Mouse (Mus musculus): ENCODE data around the gene Bri3bp. TPM values are rescaled to one million over a fixed set of nuclear protein-coding genes. Genes with fewer than 3 reads are reported as not detected.

Gene Bri3bp
- total and polyA plus RNA-seq, 2 experiments from 2014 or later: 48.4 to 83.3 TPM

DNA sequence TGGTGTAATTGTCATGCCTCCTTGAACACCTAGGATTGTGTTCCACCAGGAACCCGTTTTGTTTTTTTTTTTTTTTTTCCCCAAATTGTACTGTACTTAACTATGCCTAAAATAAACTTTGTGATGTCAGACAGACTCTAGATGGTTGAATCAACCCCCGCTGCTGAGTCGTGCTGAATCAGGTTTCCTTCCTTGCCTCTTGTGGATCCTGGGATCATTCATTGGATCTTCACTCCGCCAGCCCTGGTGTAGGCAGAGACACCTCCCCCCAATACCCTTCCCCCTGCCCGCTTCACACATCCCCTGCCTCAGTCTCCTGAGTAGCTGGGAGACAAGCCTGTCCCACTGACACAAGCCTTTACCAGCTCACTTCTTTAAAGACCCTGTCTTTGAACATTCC is 7.9 kb downstream of the Bri3bp start:
- no peak for TF ChIP-seq CTCF (IDR thresholded peaks at IDR 0.05; ENCODE audit: low read depth)
- H3K4me2 ChIP-seq (ENCODE audit: low read depth): no peak overlapping the region
- ATAC-seq: no peak
- no peaks in the 10 kb centered on the region for H3K27me3 ChIP-seq (ENCODE audit: insufficient read depth, low read length)
- H3K9me3 ChIP-seq (ENCODE audit: low read length): no peaks in the 10 kb centered on the region
- no peak for DNase-seq
- no peak overlapping the region for H3K4me3 ChIP-seq (ENCODE audit: low read depth, low read length)
- 92% methylated on average over 5 of the region's 5 CpGs for WGBS
- H3K27ac ChIP-seq (ENCODE audit: low read depth, low read length): no peak overlapping the region
- H3K4me1 ChIP-seq (ENCODE audit: insufficient read depth): no peaks in the 10 kb centered on the region
- H3K36me3 ChIP-seq (ENCODE audit: insufficient read depth): peaks cover 10% of the 10 kb centered on the region; the same call in 1 of the 2 replicates
- H3K9ac ChIP-seq: no peak overlapping the region

DNA sequence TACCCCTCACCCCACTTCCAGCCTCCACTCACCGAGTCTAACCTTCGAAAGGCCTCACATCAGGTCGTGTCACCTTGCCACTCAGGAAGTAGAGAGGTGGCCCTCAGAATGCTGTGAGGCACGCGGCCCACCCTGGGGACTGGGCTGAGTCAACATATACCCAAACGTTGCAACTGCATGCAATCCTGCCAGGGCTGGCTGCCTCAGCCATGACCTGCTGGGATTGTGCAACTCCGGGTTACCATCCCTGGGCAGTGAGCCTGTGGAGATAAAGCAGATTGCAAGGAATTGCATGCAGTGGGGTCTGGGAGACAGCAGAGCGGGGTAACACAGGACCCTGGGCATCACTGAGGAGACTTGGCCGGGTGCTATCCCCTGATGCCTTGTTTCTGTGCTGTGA is 11.2 kb downstream of the Bri3bp start:
- ATAC-seq: no peak
- no peak for TF ChIP-seq CTCF (IDR thresholded peaks at IDR 0.05; ENCODE audit: low read depth)
- H3K9me3 ChIP-seq (ENCODE audit: low read length): no peaks in the 10 kb centered on the region
- no peaks in the 10 kb centered on the region for H3K27me3 ChIP-seq (ENCODE audit: insufficient read depth, low read length)
- H3K4me1 ChIP-seq (ENCODE audit: insufficient read depth): no peaks in the 10 kb centered on the region
- H3K4me3 ChIP-seq (ENCODE audit: low read depth, low read length): no peak overlapping the region
- 93% methylated on average over 9 of the region's 9 CpGs for WGBS
- no peak overlapping the region for H3K4me2 ChIP-seq (ENCODE audit: low read depth)
- no peak overlapping the region for H3K27ac ChIP-seq (ENCODE audit: low read depth, low read length)
- DNase-seq: no peak
- no peak overlapping the region for H3K9ac ChIP-seq
- H3K36me3 ChIP-seq (ENCODE audit: insufficient read depth): peaks cover 28% of the 10 kb centered on the region

DNA sequence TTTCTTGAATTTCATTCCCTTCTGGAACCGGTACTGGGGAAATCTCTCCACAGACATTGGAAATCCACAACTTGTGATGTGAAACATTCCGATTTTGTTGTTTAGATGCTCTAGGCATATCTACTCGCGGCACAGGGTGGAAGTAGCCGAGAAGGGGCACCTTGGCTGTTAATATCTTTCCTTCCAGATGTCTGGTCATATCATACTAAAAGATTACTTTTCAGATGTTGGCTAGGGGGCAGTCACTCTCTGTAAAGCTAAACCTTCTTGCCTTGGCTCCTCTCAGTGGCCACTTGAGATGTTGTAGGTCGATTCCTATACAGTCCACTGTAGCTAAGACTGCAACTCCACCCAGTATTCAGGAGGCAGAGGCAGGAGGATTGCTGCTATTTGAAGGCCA is 14.7 kb downstream of the Bri3bp start:
- Histone ChIP-seq H3K27ac (ENCODE audit: low read depth, low read length) (no peak overlapping the region), H3K4me1 (ENCODE audit: insufficient read depth) (no peaks in the 10 kb centered on the region), H3K36me3 (ENCODE audit: insufficient read depth) (peaks cover 28% of the 10 kb centered on the region), H3K4me2 (ENCODE audit: low read depth) (no peak overlapping the region), H3K4me3 (ENCODE audit: low read depth, low read length) (no peak overlapping the region), H3K9me3 (ENCODE audit: low read length) (no peaks in the 10 kb centered on the region), H3K9ac (no peak overlapping the region), H3K27me3 (ENCODE audit: insufficient read depth, low read length) (no peaks in the 10 kb centered on the region)
- ATAC-seq (no peak), DNase-seq (no peak)
- WGBS: 94% methylated on average over 6 of the region's 6 CpGs
- no peak for TF ChIP-seq CTCF (IDR thresholded peaks at IDR 0.05; ENCODE audit: low read depth)

DNA sequence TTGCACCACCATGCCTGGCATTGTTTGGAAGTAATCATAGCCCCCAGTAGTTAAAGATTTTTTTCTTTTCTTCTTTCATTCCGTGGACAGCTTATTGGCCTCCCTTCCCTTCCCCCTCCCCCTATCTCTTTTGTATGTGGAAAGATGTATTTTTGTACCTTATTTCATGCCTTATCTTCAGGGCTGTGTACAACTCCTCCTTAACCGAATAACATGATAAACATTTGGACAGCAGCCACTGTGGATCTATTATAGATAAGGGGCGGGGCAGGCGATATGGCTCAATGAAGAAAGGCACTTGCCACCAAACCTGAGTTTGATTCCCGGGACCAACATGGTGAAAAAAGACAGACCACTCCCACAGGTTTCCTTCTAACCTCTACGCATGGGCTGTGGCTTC is 16.2 kb downstream of the Bri3bp start:
- no peaks in the 10 kb centered on the region for H3K4me1 ChIP-seq (ENCODE audit: insufficient read depth)
- H3K9ac ChIP-seq: no peak overlapping the region
- ATAC-seq: no peak
- no peak overlapping the region for H3K4me3 ChIP-seq (ENCODE audit: low read depth, low read length)
- H3K27me3 ChIP-seq (ENCODE audit: insufficient read depth, low read length): no peaks in the 10 kb centered on the region
- no peak overlapping the region for H3K27ac ChIP-seq (ENCODE audit: low read depth, low read length)
- peaks cover 26% of the 10 kb centered on the region for H3K36me3 ChIP-seq (ENCODE audit: insufficient read depth)
- DNase-seq: no peak
- no peaks in the 10 kb centered on the region for H3K9me3 ChIP-seq (ENCODE audit: low read length)
- WGBS: 94% methylated on average over 6 of the region's 6 CpGs
- H3K4me2 ChIP-seq (ENCODE audit: low read depth): no peak overlapping the region
- TF ChIP-seq CTCF (IDR thresholded peaks at IDR 0.05; ENCODE audit: low read depth): no peak

DNA sequence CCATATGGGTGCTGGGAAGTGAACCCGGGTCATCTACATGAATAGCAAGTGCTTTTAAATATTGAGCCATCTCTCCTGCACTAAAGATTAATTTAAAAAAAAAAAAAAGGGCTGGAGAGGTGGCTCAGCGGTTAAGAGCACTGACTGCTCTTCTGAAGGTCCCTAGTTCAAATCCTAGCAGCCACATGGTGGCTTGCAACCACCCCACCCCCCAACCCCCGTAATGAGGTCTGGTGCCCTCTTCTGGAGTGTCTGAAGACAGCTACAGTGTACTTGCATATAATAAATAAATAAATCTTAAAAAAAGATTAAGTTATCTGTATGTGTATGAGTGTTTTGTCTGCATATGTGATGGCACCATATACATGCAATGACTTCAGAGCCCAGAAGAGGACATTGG is 19.2 kb downstream of the Bri3bp start:
- ATAC-seq (no peak), DNase-seq (no peak)
- Histone ChIP-seq H3K4me3 (ENCODE audit: low read depth, low read length) (no peak overlapping the region), H3K9ac (no peak overlapping the region), H3K4me2 (ENCODE audit: low read depth) (no peak overlapping the region), H3K27ac (ENCODE audit: low read depth, low read length) (no peak overlapping the region), H3K4me1 (ENCODE audit: insufficient read depth) (no peaks in the 10 kb centered on the region), H3K9me3 (ENCODE audit: low read length) (no peaks in the 10 kb centered on the region), H3K36me3 (ENCODE audit: insufficient read depth) (peaks cover 7% of the 10 kb centered on the region), H3K27me3 (ENCODE audit: insufficient read depth, low read length) (no peaks in the 10 kb centered on the region)
- 95% methylated on average over 3 of the region's 3 CpGs for WGBS
- no peak for TF ChIP-seq CTCF (IDR thresholded peaks at IDR 0.05; ENCODE audit: low read depth)

DNA sequence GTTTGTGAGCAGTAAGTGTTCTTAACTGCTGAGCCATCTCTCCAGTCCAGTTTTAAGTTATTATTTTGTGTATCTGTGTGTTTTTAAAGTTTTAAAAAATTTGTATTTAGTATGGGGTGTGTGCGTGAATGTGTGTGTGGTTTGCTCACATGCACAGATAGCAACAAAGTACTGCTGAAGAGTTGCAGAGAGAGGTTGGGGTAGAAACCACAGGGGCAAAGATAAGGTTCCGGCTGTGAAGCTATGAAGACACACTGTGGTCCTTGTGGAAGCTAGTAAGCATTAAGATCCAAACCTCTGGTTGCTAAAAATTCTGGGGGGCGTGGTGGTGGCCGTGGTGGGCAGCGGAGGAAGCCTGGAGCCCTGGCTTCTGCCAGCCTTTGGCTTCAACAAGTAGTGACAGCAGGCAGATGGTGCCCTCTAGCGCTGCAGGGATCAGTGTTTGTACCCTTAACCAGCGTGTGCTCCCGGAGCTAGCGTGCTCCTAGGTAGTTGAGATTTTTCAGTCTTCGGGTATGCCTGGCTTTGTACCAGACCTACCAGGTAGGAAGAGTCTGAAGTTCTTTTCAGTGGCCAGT is 20.6 kb downstream of the Bri3bp start:
- peak; percentile 25 for DNase-seq
- WGBS: 55% methylated on average over 10 of the region's 10 CpGs

DNA sequence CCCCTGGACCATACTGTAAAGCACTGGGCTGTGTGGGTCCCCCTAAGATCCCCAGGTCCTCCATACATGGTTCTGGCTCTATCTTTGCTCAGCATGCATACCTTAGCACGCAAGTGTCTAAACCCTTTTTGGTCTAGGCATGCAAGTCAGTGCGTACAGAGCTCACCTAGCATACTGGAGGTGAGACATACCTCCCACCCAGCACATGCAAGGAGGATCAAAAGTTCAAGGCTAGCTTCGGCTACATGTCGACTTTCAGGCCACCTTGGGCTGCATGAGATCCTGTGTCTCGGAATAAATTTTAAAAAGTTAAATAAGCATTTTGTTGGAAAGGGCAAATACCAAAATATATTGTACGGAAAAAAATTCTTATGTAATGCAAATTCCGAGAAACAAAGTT is 23.8 kb downstream of the Bri3bp start:
- no peak overlapping the region for H3K9ac ChIP-seq
- H3K27me3 ChIP-seq (ENCODE audit: insufficient read depth, low read length): no peaks in the 10 kb centered on the region
- H3K9me3 ChIP-seq (ENCODE audit: low read length): no peaks in the 10 kb centered on the region
- H3K4me3 ChIP-seq (ENCODE audit: low read depth, low read length): peak overlapping the region; percentile 27
- H3K4me1 ChIP-seq (ENCODE audit: insufficient read depth): no peaks in the 10 kb centered on the region
- DNase-seq: no peak
- no peak for TF ChIP-seq CTCF (IDR thresholded peaks at IDR 0.05; ENCODE audit: low read depth)
- WGBS: 40% methylated on average over 7 of the region's 7 CpGs
- H3K4me2 ChIP-seq (ENCODE audit: low read depth): peak overlapping the region; percentile 50
- 0 out of 2 replicates have a peak, but pooled peaks have one; percentile 23 for ATAC-seq
- H3K27ac ChIP-seq (ENCODE audit: low read depth, low read length): no peak overlapping the region; the same call in 1 of the 2 replicates
- no peaks in the 10 kb centered on the region for H3K36me3 ChIP-seq (ENCODE audit: insufficient read depth)

More for the DNA sequence above, 20.6 kb downstream of the Bri3bp start:
- Histone ChIP-seq H3K4me1 (ENCODE audit: insufficient read depth) (no peaks in the 10 kb centered on the region), H3K4me2 (ENCODE audit: low read depth) (no peak overlapping the region), H3K4me3 (ENCODE audit: low read depth, low read length) (no peak overlapping the region), H3K36me3 (ENCODE audit: insufficient read depth) (no peaks in the 10 kb centered on the region), H3K27ac (ENCODE audit: low read depth, low read length) (no peak overlapping the region), H3K27me3 (ENCODE audit: insufficient read depth, low read length) (no peaks in the 10 kb centered on the region), H3K9me3 (ENCODE audit: low read length) (no peaks in the 10 kb centered on the region), H3K9ac (no peak overlapping the region)
- ATAC-seq: no peak
- peak; percentile 42 for TF ChIP-seq CTCF (IDR thresholded peaks at IDR 0.05; ENCODE audit: low read depth)
